Mouse (Mus musculus) lung, postnatal 0 days (tissue): ENCODE measurements around the gene Sipa1l3.

Experiments
- CTCF ChIP-seq: IDR thresholded peaks from 2 replicates; pipeline ENCODE4 v1.5.1; 2016; ENCODE audit warnings: antibody characterized with exemption, mild to moderate bottlenecking
- EP300 ChIP-seq: IDR thresholded peaks from 2 replicates; pipeline ENCODE4 v1.6.1; 2016; ENCODE audit warnings: antibody characterized with exemption, mild to moderate bottlenecking, control low read depth

GRCm38 (mm10) chr7:29494015-29494414 lies 24.4 kb downstream of the Sipa1l3 start:
- TF ChIP-seq CTCF (no peak), EP300 (no peak)
